Mouse (Mus musculus) forebrain, embryonic 16.5 days (tissue): ENCODE data around the gene Eipr1. TPM values are rescaled to one million over a fixed set of nuclear protein-coding genes. Genes with fewer than 3 reads are reported as not detected.

ENCODE experiments used
- polyA plus RNA-seq: library from polyadenylated mRNA; unstranded; fragments of >200 nt; fragmentation: Nextera tagmentation; extraction: Ambion mirVana; gene quantifications from 2 replicates; pipeline ENCODE4 v1.2.1, GENCODE M21; 2015

Gene Eipr1
- polyA plus RNA-seq, 1 experiment from 2014 or later = 79.3 TPM

Other genes starting within 250 kb of the Eipr1 start
- not detected in 2 replicates for gene Dcdc2c, start 199.4 kb upstream of the Eipr1 start, polyA plus RNA-seq
- 0.15 and 0.48 TPM in 2 replicates for gene Allc, start 169.3 kb upstream of the Eipr1 start, polyA plus RNA-seq
- 0.34 and 0.60 TPM in 2 replicates for gene Colec11, start 128.4 kb upstream of the Eipr1 start, polyA plus RNA-seq
- 419 and 461 TPM in 2 replicates for gene Rps7, start 115.8 kb upstream of the Eipr1 start, polyA plus RNA-seq
- 27.9 and 30.6 TPM in 2 replicates for gene Rnaseh1, start 102.2 kb upstream of the Eipr1 start, polyA plus RNA-seq
- 40.4 and 44.3 TPM in 2 replicates for gene Adi1, start 76.6 kb upstream of the Eipr1 start, polyA plus RNA-seq
- gene Trappc12, start 1.3 kb upstream of the Eipr1 start, polyA plus RNA-seq = 47.0 and 50.0 TPM in 2 replicates